Mouse (Mus musculus) embryonic fibroblast, embryonic 13.5 days (primary cell): ENCODE measurements around the gene Rbm20.

Experiments
- CTCF ChIP-seq: IDR thresholded peaks from 2 replicates; pipeline ENCODE4 v1.5.1; 2011; ENCODE audit warnings: mild to moderate bottlenecking, control low read depth, low read length, moderate library complexity, borderline replicate concordance; ENCODE audit not compliant: insufficient read depth
- POLR2A ChIP-seq: IDR thresholded peaks from 2 replicates; pipeline ENCODE4 v1.6.1; 2011; ENCODE audit warnings: low read depth, mild to moderate bottlenecking, control low read depth, low read length, moderate library complexity

- TF ChIP-seq CTCF (no peak), POLR2A (no peak)
Measured at GRCm38 (mm10) chr19:53875246-53875645, 198.1 kb downstream of the Rbm20 start.
